Mouse (Mus musculus) Patski (cell line): Measurements from ENCODE around the gene Eps8. TPM values are rescaled to one million over a fixed set of nuclear protein-coding genes. Genes with fewer than 3 reads are reported as not detected.

Source experiments
- ATAC-seq: fragments of 100-300 bp; one replicate; pipeline ENCODE4 v1.8.0; 2021
- CTCF ChIA-PET: fragments of 350-600 bp; sonication (Branson Sonifier 250); formaldehyde crosslinking; loops from one replicate; lab custom pipeline; 2022; ENCODE audit warnings: inconsistent platforms; lab: Charles Lee
- POLR2A ChIA-PET: fragments of 350-600 bp; sonication (Branson Sonifier 250); formaldehyde crosslinking; loops from one replicate; lab custom pipeline; 2022; ENCODE audit warnings: antibody characterized with exemption, inconsistent platforms; lab: Charles Lee
- DNase-seq: peaks from one replicate; pipeline ENCODE4 v3.0.0-alpha.2; 2011; ENCODE audit warnings: low read depth, low spot score
- H3K27me3 ChIP-seq: fragments of 371-371 bp; one replicate; pipeline ENCODE4 v1.5.1; 2021
- CTCF ChIP-seq: fragments of 100-300 bp; IDR thresholded peaks from one replicate; pipeline ENCODE4 v1.5.1; 2021
- in situ Hi-C: fragments of 300-500 bp; cut with MboI; formaldehyde crosslinking; loops from 3 replicates; pipeline ENCODE4 v1.11.1; 2018; ENCODE audit warnings: low pct_unique_long_range_greater_than_20kb, mixed read lengths
- polyA plus RNA-seq: library from polyadenylated mRNA; unstranded; gene quantifications from one replicate; pipeline ENCODE4 v1.2.3, GENCODE M21; 2021

Eps8 gene
- polyA plus RNA-seq, 1 experiment from 2014 or later, result 27.0 TPM

GRCm38 (mm10) chr6:137570718-137571131 is 84.0 kb downstream of the Eps8 start:
- DNase-seq (no peak), ATAC-seq (no peak)
- in situ Hi-C loops, result no loop called here
- TF ChIP-seq CTCF, result no peak
- CTCF ChIA-PET, result interaction anchor here (0.9 to 2.4 kb wide), 3 partner anchors 11 to 106 kb away, joined by 3 to 7 read pairs (median 5); no protein-coding TSS in a partner anchor
- POLR2A ChIA-PET, result interaction anchor here (1.1 kb wide), 1 partner anchor 11 kb away, joined by 3 read pairs; no protein-coding TSS in a partner anchor
- no peaks in the 10 kb centered on the region for H3K27me3 ChIP-seq

- H3K27me3 ChIP-seq, result no peaks in the 10 kb centered on the region
- in situ Hi-C loops, result no loop called here
- no peak for TF ChIP-seq CTCF
- DNase-seq (no peak), ATAC-seq (no peak)
- CTCF ChIA-PET, result interaction anchor here (2.4 kb wide), 1 partner anchor 12 kb away, joined by 7 read pairs; no protein-coding TSS in a partner anchor
- POLR2A ChIA-PET, result interaction anchor here (1.1 kb wide), 1 partner anchor 10 kb away, joined by 3 read pairs; no protein-coding TSS in a partner anchor
These were observed 84.7 kb downstream of the Eps8 start for GRCm38 (mm10) chr6:137570019-137570418.

- TF ChIP-seq CTCF, result no peak
- POLR2A ChIA-PET, result no interaction called here
- no peaks in the 10 kb centered on the region for H3K27me3 ChIP-seq
- CTCF ChIA-PET, result interaction anchor here (2.3 kb wide), 1 partner anchor 11 kb away, joined by 7 read pairs; no protein-coding TSS in a partner anchor
- DNase-seq, result no peak
- in situ Hi-C loops, result loop anchor here (10.0 kb wide), 1 partner anchor 104 kb away; no protein-coding TSS in a partner anchor
- peak; percentile 32 for ATAC-seq
These were observed 85.6 kb downstream of the Eps8 start for GRCm38 (mm10) chr6:137569071-137569470.

- no peaks in the 10 kb centered on the region for H3K27me3 ChIP-seq
- CTCF ChIA-PET, result interaction anchor here (1.2 kb wide), 1 partner anchor 71 kb away, joined by 4 read pairs; no protein-coding TSS in a partner anchor
- in situ Hi-C loops, result loop anchor here (10.0 kb wide), 1 partner anchor 101 kb away; no protein-coding TSS in a partner anchor
- ATAC-seq (peak; percentile 97), DNase-seq (peak; percentile 77)
- TF ChIP-seq CTCF, result no peak
- POLR2A ChIA-PET, result no interaction called here
These were observed 88.8 kb downstream of the Eps8 start for GRCm38 (mm10) chr6:137565890-137566289.

GRCm38 (mm10) chr6:137565454-137565853 is 89.2 kb downstream of the Eps8 start:
- peak; percentile 63 for ATAC-seq
- in situ Hi-C loops, result loop anchor here (10.0 kb wide), 1 partner anchor 101 kb away; no protein-coding TSS in a partner anchor
- H3K27me3 ChIP-seq, result no peaks in the 10 kb centered on the region
- CTCF ChIA-PET, result no interaction called here
- TF ChIP-seq CTCF, result no peak
- POLR2A ChIA-PET, result no interaction called here
- no peak for DNase-seq

GRCm38 (mm10) chr6:137560358-137560859 is 94.3 kb downstream of the Eps8 start:
- ChIA-PET POLR2A (no interaction called here), CTCF (no interaction called here)
- ATAC-seq (no peak), DNase-seq (no peak)
- in situ Hi-C loops, result loop anchor here (10.0 kb wide), 1 partner anchor 96 kb away; no protein-coding TSS in a partner anchor
- no peaks in the 10 kb centered on the region for H3K27me3 ChIP-seq
- no peak for TF ChIP-seq CTCF

GRCm38 (mm10) chr6:137558840-137559239 is 95.8 kb downstream of the Eps8 start:
- no peaks in the 10 kb centered on the region for H3K27me3 ChIP-seq
- ATAC-seq, result peak; percentile 86
- ChIA-PET CTCF (interaction anchor here (2.1 kb wide), 1 partner anchor 9 kb away, joined by 7 read pairs; no protein-coding TSS in a partner anchor), POLR2A (no interaction called here)
- DNase-seq, result peak; percentile 44
- in situ Hi-C loops, result no loop called here
- no peak for TF ChIP-seq CTCF

GRCm38 (mm10) chr6:137557671-137558070 is 97.0 kb downstream of the Eps8 start:
- ATAC-seq (no peak), DNase-seq (no peak)
- in situ Hi-C loops, result no loop called here
- POLR2A ChIA-PET, result no interaction called here
- TF ChIP-seq CTCF, result no peak
- CTCF ChIA-PET, result interaction anchor here (2.1 kb wide), 1 partner anchor 10 kb away, joined by 7 read pairs; no protein-coding TSS in a partner anchor
- H3K27me3 ChIP-seq, result no peaks in the 10 kb centered on the region

GRCm38 (mm10) chr6:137557159-137557558 is 97.5 kb downstream of the Eps8 start:
- ChIA-PET POLR2A (no interaction called here), CTCF (no interaction called here)
- no peak for DNase-seq
- no peaks in the 10 kb centered on the region for H3K27me3 ChIP-seq
- no peak for ATAC-seq
- no peak for TF ChIP-seq CTCF
- in situ Hi-C loops, result no loop called here

- in situ Hi-C loops, result no loop called here
- H3K27me3 ChIP-seq, result no peaks in the 10 kb centered on the region
- DNase-seq (no peak), ATAC-seq (no peak)
- no peak for TF ChIP-seq CTCF
- ChIA-PET CTCF (no interaction called here), POLR2A (no interaction called here)
These were observed 98.0 kb downstream of the Eps8 start for GRCm38 (mm10) chr6:137556636-137557035.

GRCm38 (mm10) chr6:137550181-137550580 is 104.5 kb downstream of the Eps8 start:
- ChIA-PET POLR2A (no interaction called here), CTCF (interaction anchor here (1.7 kb wide), 1 partner anchor 10 kb away, joined by 4 read pairs; no protein-coding TSS in a partner anchor)
- DNase-seq (no peak), ATAC-seq (no peak)
- no peaks in the 10 kb centered on the region for H3K27me3 ChIP-seq
- in situ Hi-C loops, result no loop called here
- TF ChIP-seq CTCF, result no peak
